Mouse (Mus musculus) adrenal gland, postnatal 4 days (tissue): ENCODE data around the gene Aldh1a2. TPM values are rescaled to one million over a fixed set of nuclear protein-coding genes. Genes with fewer than 3 reads are reported as not detected.

Experiments
- DNase-seq, 2 experiments: peaks; one replicate each; pipeline ENCODE4 v3.0.0; 2021 to 2022; ENCODE audit warnings: low spot score in 2 of 2, mixed read lengths in 2 of 2
- total RNA-seq, 2 experiments: library from RNA; stranded (reverse); gene quantifications; 2 replicates each; pipeline ENCODE4 v1.2.3; 2021

The Aldh1a2 gene
- total RNA-seq, 2 experiments from 2014 or later, result 49.7 to 64.0 TPM

GRCm38 (mm10) chr9:71213636-71214035 lies 2.0 kb upstream of the Aldh1a2 start:
- DNase-seq, result no peak

GRCm38 (mm10) chr9:71216036-71216995 lies 727 bp downstream of the Aldh1a2 start:
- DNase-seq, result peak; percentile 5 to 15

- no peak for DNase-seq
Measured at GRCm38 (mm10) chr9:71216996-71217792, 1.6 kb downstream of the Aldh1a2 start.

- no peak for DNase-seq
Measured at GRCm38 (mm10) chr9:71217793-71218095, 2.2 kb downstream of the Aldh1a2 start.

GRCm38 (mm10) chr9:71219161-71219560 lies 3.6 kb downstream of the Aldh1a2 start:
- DNase-seq, result no peak

GRCm38 (mm10) chr9:71220401-71220800 lies 4.8 kb downstream of the Aldh1a2 start:
- DNase-seq, result no peak

GRCm38 (mm10) chr9:71227226-71227970 lies 11.8 kb downstream of the Aldh1a2 start:
- DNase-seq, result no peak

- no peak for DNase-seq
Measured at GRCm38 (mm10) chr9:71230011-71230410, 14.4 kb downstream of the Aldh1a2 start.

GRCm38 (mm10) chr9:71236540-71236939 lies 21.0 kb downstream of the Aldh1a2 start:
- no peak for DNase-seq

GRCm38 (mm10) chr9:71239926-71240325 lies 24.3 kb downstream of the Aldh1a2 start:
- DNase-seq, result no peak

GRCm38 (mm10) chr9:71241515-71242411 lies 26.2 kb downstream of the Aldh1a2 start:
- no peak for DNase-seq

GRCm38 (mm10) chr9:71242412-71242781 lies 26.8 kb downstream of the Aldh1a2 start:
- DNase-seq, result no peak

- no peak for DNase-seq
Measured at GRCm38 (mm10) chr9:71254380-71254779, 38.8 kb downstream of the Aldh1a2 start.

GRCm38 (mm10) chr9:71262711-71263110 lies 47.1 kb downstream of the Aldh1a2 start:
- no peak for DNase-seq

- DNase-seq, result no peak
Measured at GRCm38 (mm10) chr9:71269711-71270110, 54.1 kb downstream of the Aldh1a2 start.

- DNase-seq, result no peak
Measured at GRCm38 (mm10) chr9:71270205-71270604, 54.6 kb downstream of the Aldh1a2 start.

- DNase-seq, result no peak
Measured at GRCm38 (mm10) chr9:71276149-71276721, 60.6 kb downstream of the Aldh1a2 start.

GRCm38 (mm10) chr9:71278741-71279140 lies 63.2 kb downstream of the Aldh1a2 start:
- DNase-seq, result no peak

- DNase-seq, result no peak
Measured at GRCm38 (mm10) chr9:71283156-71283555, 67.6 kb downstream of the Aldh1a2 start.

- no peak for DNase-seq
Measured at GRCm38 (mm10) chr9:71285231-71285630, 69.6 kb downstream of the Aldh1a2 start.
